Mouse (Mus musculus) heart, adult 18-20 months (tissue): ENCODE measurements around the gene P2rx5. TPM values are rescaled to one million over a fixed set of nuclear protein-coding genes. Genes with fewer than 3 reads are reported as not detected.

ENCODE experiments used
- DNase-seq, 2 experiments: peaks; one replicate each; pipeline ENCODE4 v3.0.0; 2021 to 2022; ENCODE audit warnings: mixed read lengths in 1 of 2
- total RNA-seq, 2 experiments: library from RNA; stranded (reverse); gene quantifications; 2 replicates each; pipeline ENCODE4 v1.2.3; 2021

Gene P2rx5
- total RNA-seq, 2 experiments from 2014 or later, result 14.4 to 17.1 TPM

DNA sequence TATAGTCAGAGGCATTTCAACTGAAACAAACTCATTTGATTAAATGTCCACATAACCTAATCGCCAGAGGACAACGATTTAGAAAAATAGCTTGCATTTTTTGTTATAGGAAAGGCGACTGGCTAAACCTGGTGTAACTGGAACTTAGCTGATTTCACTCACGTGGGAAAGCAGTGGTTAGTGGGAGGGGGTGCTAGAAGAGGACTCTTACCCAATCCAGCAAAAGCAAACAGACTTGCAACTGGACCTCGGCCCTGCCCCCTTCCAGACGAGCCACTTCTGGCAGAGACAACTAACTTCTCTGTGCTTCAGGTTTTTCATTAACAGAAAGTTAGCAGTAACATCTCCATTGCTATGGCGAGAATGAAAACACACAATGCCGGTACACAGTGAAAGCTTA, 15.4 kb downstream of the P2rx5 start:
- DNase-seq, result no peak

DNA sequence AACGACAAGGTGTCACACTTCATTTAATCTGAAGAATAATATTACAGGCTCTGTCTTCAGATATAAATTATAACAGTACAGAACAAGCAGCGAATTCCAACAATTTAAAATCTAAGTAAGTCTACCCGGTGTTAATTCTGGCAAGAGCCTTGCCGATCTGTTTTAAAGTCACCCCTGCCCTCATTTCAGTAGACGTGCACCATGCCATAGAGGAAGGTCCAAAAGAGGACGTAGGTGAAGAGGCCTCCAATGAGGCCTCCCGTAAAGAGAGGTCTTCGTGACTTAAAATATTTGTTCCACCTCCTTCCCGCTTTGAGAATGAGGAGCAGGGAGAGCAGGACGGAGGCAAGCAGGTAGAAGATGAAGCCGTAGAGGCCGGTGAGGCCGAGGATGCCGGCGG, 16.0 kb downstream of the P2rx5 start:
- DNase-seq, result no peak

DNA sequence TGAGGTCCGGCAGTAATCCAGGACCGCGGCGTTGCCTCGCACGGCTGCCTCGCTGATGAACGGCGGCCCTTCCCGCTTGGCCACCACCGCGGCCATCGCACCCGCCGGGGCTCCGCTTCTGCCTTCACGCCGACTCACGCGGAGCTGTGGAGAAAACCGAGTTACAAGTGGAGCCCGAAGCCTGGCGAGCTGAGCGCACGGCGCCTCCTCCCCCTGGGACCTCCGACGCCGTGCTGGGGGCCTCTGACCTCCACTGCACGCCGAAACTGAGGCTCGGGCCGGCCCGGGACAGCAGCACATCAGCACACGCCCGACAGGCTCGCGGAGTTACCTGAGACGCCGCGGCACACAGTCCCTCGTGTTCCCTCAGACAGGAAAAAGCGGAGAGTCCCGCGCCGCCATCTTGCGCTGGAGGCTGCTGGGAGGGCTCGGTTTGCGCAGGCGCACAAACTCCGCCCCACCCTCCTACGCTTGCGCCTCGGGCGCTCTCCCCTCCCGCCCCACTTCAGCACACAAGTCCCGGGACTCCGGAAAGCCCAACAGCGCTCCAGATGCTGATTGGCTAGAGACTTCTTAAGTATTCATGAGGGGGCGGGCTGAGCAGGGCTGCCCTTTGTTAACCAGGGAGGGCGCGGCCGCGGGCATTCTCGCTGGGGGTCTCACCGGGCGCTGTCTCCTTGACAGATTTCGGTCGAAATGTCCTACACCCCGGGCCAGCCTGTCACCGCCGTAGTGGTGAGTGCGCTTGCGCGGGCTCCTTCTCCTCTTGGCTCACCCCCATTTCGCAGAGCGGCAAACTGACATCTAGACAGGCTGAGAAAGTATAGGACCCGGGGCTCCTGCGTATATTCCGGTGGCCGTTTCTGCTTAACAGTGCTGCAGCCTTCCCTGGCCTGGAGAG, 16.6 kb downstream of the P2rx5 start, which contains the start of the genes Emc6 and Tax1bp3:
Emc6 (minus strand) TSS at position 430 of the 901 bp plus-strand sequence.
Tax1bp3 (plus strand) TSS at position 476 of the 901 bp plus-strand sequence.
- DNase-seq, result peak; percentile 96 to 98

DNA sequence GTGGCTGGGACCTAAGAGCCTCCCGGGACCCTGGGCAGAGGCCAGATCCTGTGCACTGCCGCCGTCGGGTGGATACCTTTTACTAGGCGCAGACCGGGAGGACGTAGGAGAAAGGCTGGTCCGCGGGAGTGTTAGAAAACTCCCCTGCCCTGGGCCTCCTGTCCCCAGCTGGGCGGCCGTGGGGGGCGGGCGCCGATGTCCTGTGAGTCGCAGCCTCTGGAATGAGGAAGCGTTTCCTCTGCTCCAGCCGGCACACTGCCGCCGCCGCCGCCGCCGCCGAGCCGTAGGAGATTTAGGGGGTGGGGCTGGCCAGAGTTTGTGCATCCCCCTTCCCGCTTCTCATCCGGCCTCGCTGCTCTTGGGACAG, 17.3 kb downstream of the P2rx5 start:
- peak; percentile 86 to 90 for DNase-seq

DNA sequence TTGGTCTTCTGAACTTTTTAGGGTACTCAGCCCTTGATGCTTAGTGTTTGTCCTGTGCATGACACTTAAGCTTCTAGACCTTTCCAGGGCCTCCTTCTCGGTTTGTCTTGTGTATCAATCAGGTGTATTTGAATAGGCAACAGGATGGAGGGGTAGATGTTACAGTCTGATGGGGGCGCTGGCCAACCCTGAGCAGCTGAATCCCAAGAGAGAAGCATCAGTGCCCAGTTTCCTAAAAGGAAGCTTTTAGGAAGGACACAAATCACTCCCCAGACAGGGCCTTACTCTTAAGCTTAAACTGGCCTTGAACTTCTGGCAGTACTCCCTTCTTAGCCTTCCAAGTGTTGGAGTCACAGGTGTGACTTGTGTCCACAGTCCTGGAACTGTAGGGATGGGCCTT, 17.7 kb downstream of the P2rx5 start:
- DNase-seq, result peak in 1 of 2 experiments; percentile 26

DNA sequence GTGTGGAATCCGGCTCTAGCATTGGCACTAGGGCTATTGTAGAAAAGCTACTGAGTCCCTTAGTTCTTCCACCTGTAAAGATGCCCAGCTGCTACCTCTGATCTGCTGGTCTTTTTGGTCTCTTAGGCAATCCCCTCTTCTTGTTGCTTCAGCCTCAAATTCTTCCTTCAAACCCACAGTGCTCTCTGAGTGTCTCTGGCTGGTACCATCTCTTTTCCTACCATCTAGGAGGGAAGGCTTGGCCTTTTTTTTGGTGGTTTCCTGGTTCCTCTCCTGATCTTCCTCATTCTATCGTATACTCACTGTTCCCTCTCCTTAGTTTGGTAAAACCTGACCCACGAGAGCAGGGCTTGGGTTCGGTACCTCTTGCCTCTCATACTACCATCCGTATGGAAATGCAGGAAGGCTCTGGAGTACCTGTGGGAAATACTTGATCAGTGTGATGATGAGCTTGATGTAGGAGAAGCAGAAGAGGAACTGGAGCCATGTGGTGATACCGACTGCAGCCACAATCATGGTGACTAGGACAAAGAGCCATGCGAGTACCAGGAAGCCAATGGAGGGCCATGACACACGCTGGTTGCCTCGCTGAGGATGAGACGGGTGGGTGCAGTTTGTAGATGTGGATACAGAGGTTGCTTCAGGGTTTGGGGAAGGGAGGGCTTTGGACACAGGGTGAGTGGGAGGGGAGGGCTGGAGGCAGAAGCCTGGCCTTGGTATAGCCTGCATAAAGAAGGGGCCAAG, 25.8 kb downstream of the P2rx5 start:
- DNase-seq, result no peak

DNA sequence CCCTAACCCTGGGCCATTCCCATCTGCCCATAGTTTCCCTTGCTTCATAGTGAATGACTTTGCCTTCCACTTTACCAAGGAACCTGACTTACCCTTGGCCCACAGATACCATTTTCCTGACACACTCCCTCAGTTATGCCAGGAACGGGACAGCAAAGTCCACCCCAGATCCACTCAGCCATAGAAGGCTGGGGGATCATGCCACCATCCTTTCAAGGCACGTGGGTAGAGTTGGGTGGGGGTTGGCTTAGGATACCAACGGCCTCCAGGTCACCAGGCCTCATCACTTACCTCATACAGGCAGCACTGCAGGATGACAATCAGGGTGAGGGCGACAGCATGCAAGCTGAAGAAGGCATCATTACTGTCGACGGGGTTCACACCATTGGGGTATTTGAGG, 27.0 kb downstream of the P2rx5 start:
- DNase-seq, result no peak

DNA sequence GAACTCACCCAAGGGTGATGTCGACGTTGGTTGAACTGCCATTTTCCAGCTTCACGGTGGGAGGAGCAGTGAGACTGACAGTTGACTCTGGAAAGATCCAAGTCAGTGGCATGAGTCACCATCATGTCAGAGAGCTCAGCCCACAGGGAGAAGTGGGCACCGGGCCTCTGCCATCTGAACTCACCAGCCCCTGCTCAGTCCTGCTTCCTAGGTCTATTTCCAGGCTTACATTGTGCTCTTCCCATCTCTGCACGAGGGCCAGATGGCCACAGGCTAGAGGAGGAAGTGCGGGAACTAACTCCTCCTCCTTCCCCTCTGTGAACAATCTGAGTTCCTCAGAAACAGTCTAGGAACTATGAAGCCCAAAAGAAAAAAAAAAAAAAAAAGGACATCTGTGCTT, 32.8 kb downstream of the P2rx5 start:
- peak in 1 of 2 experiments; percentile 42 for DNase-seq

DNA sequence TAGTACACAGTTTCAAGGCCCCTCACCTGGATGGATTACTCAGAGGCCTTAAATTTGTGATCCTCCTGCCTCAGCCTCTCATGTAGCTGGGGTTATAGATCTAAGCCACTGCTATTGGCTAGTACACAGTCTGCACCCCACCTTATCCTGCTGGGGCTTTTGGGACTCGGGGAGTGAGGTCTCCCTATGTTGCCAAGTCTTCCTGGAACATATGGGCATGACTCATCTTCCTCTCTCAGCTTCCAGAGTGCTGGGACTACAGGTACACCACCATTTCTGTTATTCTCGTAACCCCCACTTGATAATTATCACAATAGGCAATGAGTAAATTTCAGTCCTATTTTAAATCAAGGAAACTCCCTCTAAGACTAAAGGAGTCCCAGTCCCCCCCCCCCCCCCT, 34.2 kb downstream of the P2rx5 start:
- no peak for DNase-seq

DNA sequence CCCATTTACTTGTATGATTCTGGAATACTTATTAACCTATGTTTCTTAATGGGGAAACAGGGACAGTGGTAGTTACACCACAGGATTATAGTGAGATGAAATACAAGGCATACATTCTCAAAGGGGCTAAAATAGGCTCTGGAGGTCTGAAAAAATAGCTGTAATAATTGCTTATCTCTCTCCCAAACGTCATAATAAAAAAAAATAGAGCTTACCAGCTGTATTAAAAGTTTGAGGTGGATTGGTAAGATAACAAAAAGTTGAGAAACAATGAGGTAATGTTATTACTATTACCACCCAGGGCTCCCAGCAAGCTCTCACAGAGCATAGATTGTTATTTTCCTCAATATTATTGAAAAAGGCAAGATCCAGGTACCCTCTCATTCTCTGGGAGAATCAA, 38.0 kb downstream of the P2rx5 start:
- no peak for DNase-seq

DNA sequence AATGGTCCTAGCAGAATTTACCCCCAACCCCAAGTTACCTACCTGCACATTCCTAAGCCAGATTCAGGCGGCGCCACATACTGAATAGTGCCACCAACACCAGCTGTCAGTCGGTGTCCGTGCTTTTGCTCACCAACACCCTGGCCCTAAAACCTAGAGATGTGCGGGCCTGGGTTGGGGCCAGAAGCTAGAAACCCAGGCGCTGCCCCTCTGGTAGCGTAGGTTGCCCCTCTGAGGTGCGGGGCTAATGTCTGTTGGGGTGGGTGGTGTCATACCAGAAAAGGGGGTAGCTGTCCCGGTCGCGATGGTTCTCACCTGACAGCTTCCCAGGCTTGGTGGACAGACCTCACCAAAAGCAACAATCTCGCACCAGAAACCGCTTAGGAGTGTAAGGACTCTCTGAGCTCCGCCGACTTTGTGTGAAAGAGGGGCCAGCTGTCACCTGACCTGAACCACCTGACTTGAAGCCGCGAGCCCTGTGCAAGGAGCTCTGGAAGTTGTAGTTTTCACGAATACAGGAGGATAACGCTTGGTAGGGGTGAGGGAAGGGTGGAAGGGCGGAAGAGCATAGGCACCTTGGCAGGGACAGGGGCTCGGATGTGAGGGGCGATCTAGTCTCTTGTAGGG, 38.5 kb downstream of the P2rx5 start, which contains the start of gene Ctns:
Ctns (minus strand) TSS at position 440 of the 627 bp plus-strand sequence.
- peak in 1 of 2 experiments; percentile 93 for DNase-seq

DNA sequence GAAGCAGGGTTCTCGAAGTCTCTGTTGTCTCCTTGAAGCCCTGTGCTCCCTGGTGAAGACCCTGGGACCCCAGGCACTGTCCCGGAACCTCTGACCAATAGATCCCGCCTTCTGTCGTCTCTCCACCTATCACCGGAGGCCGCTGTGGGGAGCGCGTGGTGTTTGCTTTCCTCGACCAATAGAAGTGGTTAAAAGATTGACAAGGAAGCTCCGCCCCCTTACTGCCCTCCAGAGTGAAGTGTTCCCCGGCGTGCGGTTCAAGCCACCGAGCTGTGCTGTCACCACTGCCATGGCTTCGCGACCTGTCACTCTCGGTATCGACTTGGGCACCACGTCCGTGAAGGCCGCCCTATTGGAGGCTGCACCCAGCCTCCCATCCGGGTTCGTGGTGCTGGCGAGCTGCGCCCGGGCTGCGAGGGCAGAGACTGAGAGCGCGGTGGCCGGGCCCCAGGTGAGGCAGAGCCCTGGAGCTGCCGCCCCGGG, 39.0 kb downstream of the P2rx5 start, which contains the start of gene Shpk:
Shpk (plus strand) TSS at position 231 of the 483 bp plus-strand sequence.
- DNase-seq, result peak; percentile 97

DNA sequence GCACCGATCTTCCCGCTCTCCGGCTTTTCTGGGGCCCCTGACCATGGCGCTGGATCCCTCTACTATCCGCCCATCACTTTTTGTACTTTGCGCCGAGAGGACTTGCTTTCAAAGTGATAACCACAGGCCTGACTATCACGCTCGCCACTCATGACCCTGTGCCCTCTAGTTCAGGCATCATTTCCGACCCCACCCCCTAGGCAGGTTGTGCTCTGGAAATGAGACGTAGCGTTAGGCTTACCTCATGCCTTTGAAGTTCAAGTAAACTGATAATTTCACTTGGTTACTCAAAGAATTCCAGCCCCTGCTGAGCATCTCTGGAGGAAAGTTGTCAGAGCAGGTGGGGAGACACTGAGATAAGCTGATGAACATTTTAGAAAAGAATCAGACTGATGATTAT, 39.7 kb downstream of the P2rx5 start:
- peak; percentile 18 to 41 for DNase-seq

DNA sequence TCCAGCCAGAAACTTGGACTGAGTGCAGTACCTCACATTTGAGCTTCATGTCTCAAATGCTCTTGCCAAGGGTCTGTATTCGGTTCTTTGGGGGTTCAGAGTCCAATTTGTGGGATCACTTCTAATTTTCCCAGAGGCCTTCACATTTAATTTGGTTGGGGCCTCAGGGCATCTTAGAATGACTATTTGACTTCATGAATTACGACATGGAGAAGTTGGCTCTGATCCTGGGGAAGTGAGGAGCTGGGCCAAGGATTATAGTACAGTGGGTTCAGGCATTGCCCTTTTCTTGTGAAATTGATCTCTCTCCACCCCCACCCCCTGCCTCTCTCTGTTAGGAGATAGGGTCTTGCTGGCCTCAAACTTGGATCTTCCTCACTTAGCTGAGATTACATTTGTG, 40.8 kb downstream of the P2rx5 start:
- peak; percentile 36 to 40 for DNase-seq

DNA sequence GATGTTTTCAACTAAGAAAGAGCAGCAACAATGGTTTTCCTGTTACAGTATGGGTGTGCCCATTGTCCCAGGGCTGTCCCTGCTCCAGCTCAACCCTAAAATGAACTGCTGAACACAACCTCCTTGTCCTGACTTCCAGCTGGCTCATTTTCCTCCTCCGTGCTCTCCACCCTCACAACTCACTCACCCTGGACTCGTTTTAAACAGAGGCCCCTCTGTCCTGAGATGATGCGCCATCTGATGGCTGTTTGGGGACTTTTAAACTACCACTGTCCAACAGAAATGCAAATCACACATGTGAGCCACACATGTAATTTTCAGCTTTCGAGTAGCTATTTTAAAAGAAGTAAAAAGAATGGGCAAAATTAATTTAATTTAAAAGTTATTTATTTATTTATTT, 41.4 kb downstream of the P2rx5 start:
- peak in 1 of 2 experiments; percentile 36 for DNase-seq

DNA sequence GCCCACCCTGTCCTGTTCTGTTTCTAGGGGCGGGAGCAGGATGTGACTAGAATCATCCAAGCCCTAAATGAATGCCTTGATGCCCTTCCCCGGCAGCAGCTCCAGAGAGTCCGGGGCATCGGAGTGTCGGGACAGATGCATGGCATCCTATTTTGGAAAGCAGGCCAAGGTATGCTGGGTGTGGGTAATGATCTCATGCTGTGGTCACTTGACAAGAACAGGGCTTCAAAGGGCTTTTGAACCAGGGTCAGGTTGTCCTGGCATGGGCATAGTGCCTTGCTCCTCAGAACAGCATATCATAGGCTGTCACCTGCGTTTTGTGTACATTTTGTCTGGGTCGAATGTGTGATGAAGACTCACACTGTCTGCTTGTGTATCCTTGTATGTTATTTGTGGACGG, 43.7 kb downstream of the P2rx5 start:
- peak; percentile 29 to 48 for DNase-seq

DNA sequence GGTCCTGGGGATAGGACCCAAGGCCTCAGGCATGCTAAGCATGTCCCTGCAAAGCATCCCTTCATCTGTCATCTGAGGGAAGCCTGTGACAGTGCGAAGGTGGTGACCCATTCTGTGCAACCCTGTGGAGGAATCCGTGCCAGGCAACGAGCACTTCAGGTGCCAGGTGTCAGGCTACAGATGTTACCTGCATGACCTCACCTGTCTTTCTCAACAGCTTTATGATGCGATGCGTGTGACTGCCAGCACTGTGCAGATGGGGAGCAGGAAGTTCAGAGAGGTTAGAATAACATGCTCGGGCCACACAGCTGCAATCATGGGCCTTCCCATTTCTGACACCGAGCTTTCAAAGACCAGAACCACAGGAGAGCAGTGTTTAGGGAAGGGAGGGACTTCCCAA, 45.0 kb downstream of the P2rx5 start:
- DNase-seq, result no peak

DNA sequence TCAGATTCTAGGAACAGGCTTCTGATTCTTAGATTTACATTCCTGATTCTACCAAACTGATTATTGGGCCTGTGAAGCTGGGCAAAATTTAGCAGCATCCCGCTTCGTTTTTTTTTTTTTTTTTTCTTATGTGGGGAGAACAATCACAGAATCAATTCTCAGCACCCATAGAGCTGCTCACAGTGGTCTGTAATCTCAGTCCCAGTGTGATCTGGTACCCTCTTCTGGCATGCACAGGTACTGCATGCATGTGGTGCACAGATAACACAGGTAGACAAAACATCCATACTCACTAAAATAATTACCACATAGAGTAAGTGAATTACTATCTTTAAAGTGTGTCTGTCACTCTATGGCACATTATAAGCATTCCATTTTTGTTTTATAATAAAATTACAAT, 47.4 kb downstream of the P2rx5 start:
- DNase-seq, result no peak

DNA sequence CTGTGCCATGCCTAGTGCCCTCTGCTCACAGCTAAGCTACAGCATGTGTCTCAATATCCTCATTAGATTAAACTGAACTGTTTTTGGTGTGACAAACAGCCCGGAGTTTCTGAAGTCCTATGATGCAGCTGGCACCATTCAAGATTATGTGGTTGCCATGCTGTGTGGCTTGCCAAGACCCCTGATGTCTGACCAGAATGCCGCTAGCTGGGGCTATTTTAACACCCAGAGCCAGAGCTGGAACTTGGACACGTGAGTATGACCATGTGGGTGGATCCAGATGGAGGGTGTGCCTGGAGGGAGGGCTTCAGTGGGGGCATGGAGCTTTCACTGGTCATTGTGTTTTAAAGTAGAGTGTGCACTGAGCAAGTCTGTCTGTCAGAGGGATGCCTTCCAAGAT, 53.7 kb downstream of the P2rx5 start:
- no peak for DNase-seq

DNA sequence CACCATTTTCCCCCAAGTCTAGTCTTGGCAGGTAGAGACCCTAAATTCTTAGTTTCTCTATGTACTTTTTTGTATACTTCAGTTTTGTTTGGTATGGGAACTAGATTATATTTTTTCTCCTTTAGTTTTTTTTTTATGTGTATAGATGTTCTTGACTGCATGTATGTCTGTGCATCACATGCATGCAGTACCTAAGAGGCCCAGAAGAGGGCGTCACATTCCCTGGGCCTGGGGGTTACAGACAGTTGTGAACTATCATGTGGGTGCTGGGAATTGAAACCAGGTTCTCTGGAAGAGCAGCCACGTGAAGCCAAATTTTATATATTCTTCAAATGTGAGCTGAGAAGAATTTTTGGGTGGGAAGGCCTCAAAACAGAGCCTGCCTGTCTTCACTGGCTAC, 59.5 kb downstream of the P2rx5 start:
- no peak for DNase-seq

DNA sequence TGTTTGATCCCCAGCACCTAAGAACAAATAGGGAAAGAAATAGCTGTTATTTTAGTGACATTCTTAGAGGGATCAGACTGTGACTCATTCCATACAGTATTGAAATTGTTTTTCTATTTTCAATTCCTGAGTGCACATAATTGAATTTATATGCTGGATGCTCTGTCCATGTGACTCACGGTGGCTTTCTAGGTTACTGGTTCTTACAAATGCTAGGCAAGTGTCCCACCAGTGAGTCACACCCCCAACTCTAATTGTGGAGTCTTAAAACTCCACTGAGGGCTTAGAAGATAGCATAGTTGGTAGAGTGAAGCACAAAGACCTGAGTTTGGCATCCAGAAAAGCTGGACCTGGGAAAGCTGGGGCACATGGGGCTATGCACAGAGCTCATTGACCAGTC, 60.4 kb downstream of the P2rx5 start:
- no peak for DNase-seq
